Mouse (Mus musculus) liver, adult 2 months (tissue): ENCODE data around the gene Olfr764-ps1.

Source experiments
- CTCF ChIP-seq: fragments of 200-500 bp; IDR thresholded peaks from 2 replicates; pipeline ENCODE4 v1.5.1; 2011; ENCODE audit warnings: low read depth, low read length, control low read depth
- POLR2A ChIP-seq: fragments of 200-500 bp; IDR thresholded peaks from 2 replicates; pipeline ENCODE4 v1.6.1; 2011; ENCODE audit warnings: low read length, control low read depth; ENCODE audit not compliant: insufficient read depth; ENCODE audit errors: extremely low read depth

DNA sequence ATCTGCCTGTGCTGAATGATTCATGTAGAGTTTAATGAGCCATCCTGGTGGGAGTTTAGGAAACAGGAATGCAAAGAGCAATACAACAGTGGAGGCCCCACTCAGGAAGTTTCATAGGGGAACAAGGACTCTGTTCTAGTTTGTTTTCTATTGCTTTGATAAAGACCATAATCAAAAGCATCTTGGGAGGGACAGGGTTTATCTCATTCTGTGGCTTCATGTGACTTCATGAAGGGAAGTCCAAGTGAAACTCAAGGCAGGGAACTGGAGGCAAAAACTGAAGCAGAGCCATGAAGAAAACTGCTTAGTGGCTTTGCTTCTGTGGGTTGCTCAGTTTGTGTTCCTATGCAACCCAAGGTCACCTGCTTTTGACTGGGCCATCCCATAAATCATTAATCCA lies 25.2 kb downstream of the Olfr764-ps1 start:
- TF ChIP-seq POLR2A (no peak), CTCF (no peak)
